Mouse (Mus musculus) erythroblast, embryonic 14.5 days (primary cell): ENCODE data around the gene Micall1. TPM values are rescaled to one million over a fixed set of nuclear protein-coding genes. Genes with fewer than 3 reads are reported as not detected.

ENCODE experiments used
- H3K27me3 ChIP-seq: 2 replicates; pipeline ENCODE4 v1.6.1; 2012; ENCODE audit warnings: inconsistent platforms; ENCODE audit not compliant: control insufficient read depth
- H3K36me3 ChIP-seq: 2 replicates; pipeline ENCODE4 v1.6.1; 2012; ENCODE audit warnings: mild to moderate bottlenecking, inconsistent platforms; ENCODE audit not compliant: control insufficient read depth
- H3K4me1 ChIP-seq: 2 replicates; pipeline ENCODE4 v1.6.1; 2012; ENCODE audit warnings: inconsistent platforms; ENCODE audit not compliant: control insufficient read depth
- H3K4me3 ChIP-seq: replicated peaks from 2 replicates; pipeline ENCODE3; 2012; ENCODE audit warnings: moderate library complexity, mild to moderate bottlenecking, inconsistent platforms
- H3K9me3 ChIP-seq: 2 replicates; pipeline ENCODE4 v1.6.1; 2012; ENCODE audit warnings: low read length, inconsistent platforms, mixed read lengths; ENCODE audit not compliant: control insufficient read depth
- GATA1 ChIP-seq: IDR thresholded peaks from 2 replicates; pipeline ENCODE4 v1.6.1; 2012; ENCODE audit warnings: low read length, inconsistent platforms, mixed read lengths
- TAL1 ChIP-seq: IDR thresholded peaks from 3 replicates; pipeline ENCODE4 v1.6.1; 2012; ENCODE audit warnings: low read length, inconsistent platforms, mixed read lengths
- polyA plus RNA-seq: library from polyadenylated mRNA; stranded (reverse); fragments of >175 nt; gene quantifications from 2 replicates; pipeline ENCODE4 v1.2.3, GENCODE M21; 2012

Micall1 gene
- polyA plus RNA-seq = 0.05 and 0.09 TPM in 2 replicates

GRCm38 (mm10) chr15:79108421-79109320 lies at the start of gene Micall1:
Gene Micall1, plus strand, starts transcription at chr15:79108898.
- H3K36me3 ChIP-seq = peaks cover 4% of the 10 kb centered on the region; the same call in 1 of the 2 replicates
- H3K9me3 ChIP-seq = no peaks in the 10 kb centered on the region
- peak within 1 kb of the TSS; percentile 75 for H3K4me3 ChIP-seq
- TF ChIP-seq GATA1 (no peak), TAL1 (no peak)
- H3K4me1 ChIP-seq = peaks cover 47% of the 10 kb centered on the region
- peaks cover 30% of the 10 kb centered on the region for H3K27me3 ChIP-seq

GRCm38 (mm10) chr15:79060887-79061565 lies 47.7 kb upstream of the Micall1 start:
- Histone ChIP-seq H3K36me3 (peaks cover 55% of the 10 kb centered on the region), H3K4me1 (peaks cover 81% of the 10 kb centered on the region), H3K4me3 (peak overlapping the region; percentile 79), H3K27me3 (no peaks in the 10 kb centered on the region), H3K9me3 (peaks cover 5% of the 10 kb centered on the region)
- TF ChIP-seq GATA1 (no peak), TAL1 (no peak)

- peak within 1 kb of the TSS; percentile 79 for H3K4me3 ChIP-seq
- TF ChIP-seq TAL1 = no peak
- TF ChIP-seq GATA1 = no peak
- H3K27me3 ChIP-seq = no peaks in the 10 kb centered on the region
- peaks cover 15% of the 10 kb centered on the region for H3K9me3 ChIP-seq
- H3K4me1 ChIP-seq = peaks cover 82% of the 10 kb centered on the region
- H3K36me3 ChIP-seq = peaks cover 46% of the 10 kb centered on the region
Observed at GRCm38 (mm10) chr15:79062376-79063159, 46.1 kb upstream of the Micall1 start, which contains the start of gene Ankrd54. Gene Ankrd54, minus strand, starts transcription at chr15:79062893.

- Histone ChIP-seq H3K4me3 (peak overlapping the region; percentile 79), H3K4me1 (peaks cover 82% of the 10 kb centered on the region), H3K27me3 (no peaks in the 10 kb centered on the region), H3K9me3 (peaks cover 12% of the 10 kb centered on the region), H3K36me3 (peaks cover 39% of the 10 kb centered on the region)
- TF ChIP-seq GATA1 (no peak), TAL1 (no peak)
Observed at GRCm38 (mm10) chr15:79063160-79063740, 45.4 kb upstream of the Micall1 start.

- Histone ChIP-seq H3K27me3 (no peaks in the 10 kb centered on the region), H3K4me1 (peaks cover 81% of the 10 kb centered on the region), H3K4me3 (no peak overlapping the region), H3K9me3 (peaks cover 12% of the 10 kb centered on the region), H3K36me3 (peaks cover 19% of the 10 kb centered on the region)
- TF ChIP-seq TAL1 (no peak), GATA1 (no peak)
Observed at GRCm38 (mm10) chr15:79065086-79065770, 43.5 kb upstream of the Micall1 start.

GRCm38 (mm10) chr15:79066276-79066675 lies 42.4 kb upstream of the Micall1 start:
- H3K4me3 ChIP-seq = no peak overlapping the region
- peaks cover 9% of the 10 kb centered on the region for H3K36me3 ChIP-seq
- H3K27me3 ChIP-seq = no peaks in the 10 kb centered on the region
- TF ChIP-seq GATA1 (no peak), TAL1 (no peak)
- H3K9me3 ChIP-seq = peaks cover 12% of the 10 kb centered on the region
- peaks cover 72% of the 10 kb centered on the region for H3K4me1 ChIP-seq

GRCm38 (mm10) chr15:79067631-79068030 lies 41.1 kb upstream of the Micall1 start:
- H3K36me3 ChIP-seq = peaks cover 6% of the 10 kb centered on the region
- H3K4me1 ChIP-seq = peaks cover 71% of the 10 kb centered on the region
- peak; percentile 62 for TF ChIP-seq TAL1
- TF ChIP-seq GATA1 = peak; percentile 60
- no peaks in the 10 kb centered on the region for H3K27me3 ChIP-seq
- peak overlapping the region; percentile 31 for H3K4me3 ChIP-seq
- H3K9me3 ChIP-seq = peaks cover 12% of the 10 kb centered on the region

- peaks cover 12% of the 10 kb centered on the region for H3K9me3 ChIP-seq
- no peak overlapping the region for H3K4me3 ChIP-seq
- TF ChIP-seq TAL1 = peak; percentile 29; the same call in 1 of the 3 replicates
- TF ChIP-seq GATA1 = peak; percentile 72
- peaks cover 68% of the 10 kb centered on the region for H3K4me1 ChIP-seq
- H3K36me3 ChIP-seq = peaks cover 6% of the 10 kb centered on the region
- H3K27me3 ChIP-seq = no peaks in the 10 kb centered on the region
Observed at GRCm38 (mm10) chr15:79068416-79068815, 40.3 kb upstream of the Micall1 start.
